Mouse (Mus musculus): ENCODE measurements around the gene Kcnrg.

The Kcnrg gene

GRCm38 (mm10) chr14:61645547-61645946, 38.3 kb downstream of the Kcnrg start:
- DNase-seq (ENCODE audit: extremely low spot score): no peak

- DNase-seq (ENCODE audit: extremely low spot score): peak; percentile 66
These were observed 40.1 kb downstream of the Kcnrg start for GRCm38 (mm10) chr14:61647182-61647880.

- DNase-seq (ENCODE audit: extremely low spot score): peak; percentile 66
These were observed 40.8 kb downstream of the Kcnrg start for GRCm38 (mm10) chr14:61647881-61648684.

GRCm38 (mm10) chr14:61648685-61649504, 41.6 kb downstream of the Kcnrg start:
- peak; percentile 98 for DNase-seq (ENCODE audit: extremely low spot score)

GRCm38 (mm10) chr14:61650291-61650960, 43.2 kb downstream of the Kcnrg start:
- DNase-seq (ENCODE audit: extremely low spot score): peak; percentile 43

- no peak for DNase-seq (ENCODE audit: extremely low spot score)
These were observed 49.2 kb downstream of the Kcnrg start for GRCm38 (mm10) chr14:61656469-61656868.

- DNase-seq (ENCODE audit: extremely low spot score): no peak
These were observed 54.2 kb downstream of the Kcnrg start for GRCm38 (mm10) chr14:61661496-61661895.

GRCm38 (mm10) chr14:61662307-61662706, 55.0 kb downstream of the Kcnrg start:
- no peak for DNase-seq (ENCODE audit: extremely low spot score)
